8 mouse cellular contexts compared by ENCODE assay signal in the genomic region with DNA sequence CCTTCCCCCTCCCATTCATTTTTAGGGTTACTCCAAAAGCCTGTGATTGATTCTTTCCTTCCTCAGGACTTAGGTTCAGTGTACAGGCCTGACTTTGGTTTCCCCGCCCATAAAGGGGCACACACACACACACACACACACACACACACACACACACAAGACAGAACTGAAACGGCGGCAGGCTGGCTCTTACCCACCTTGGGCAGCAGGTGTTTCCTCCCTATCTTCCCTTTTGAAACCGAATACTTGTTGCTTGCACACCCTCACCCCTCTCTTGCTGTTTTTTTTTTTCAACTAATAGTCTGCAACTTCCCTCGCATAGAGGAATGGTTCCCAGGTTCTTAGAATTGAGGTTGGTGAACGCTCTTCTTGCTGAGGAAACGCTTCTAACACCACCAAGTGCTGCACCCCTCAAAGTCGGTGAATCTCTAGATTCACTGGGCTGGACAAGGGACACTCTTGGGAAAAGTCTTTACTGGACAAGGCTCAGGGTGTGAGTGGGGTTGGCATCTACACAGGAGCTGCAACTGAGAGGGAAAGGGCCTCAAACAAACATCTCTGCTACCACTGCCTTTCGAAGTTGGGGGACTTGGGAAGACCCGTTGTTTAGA. TPM values are rescaled to one million over a fixed set of nuclear protein-coding genes. Genes with fewer than 3 reads are reported as not detected.
A peak's percentile ranks its signal among the peaks of the same experiment; 100 is the strongest.
DNase-seq lines count a peak whose midpoint lies in the region; ATAC-seq lines count a peak whose summit lies in the region.

No protein-coding gene starts in this region.

- peak overlapping the region; percentile 94 for H3K9ac ChIP-seq in embryonic facial prominence, embryonic 13.5 days
- peak overlapping the region; percentile 78 for H3K9ac ChIP-seq in intestine, embryonic 14.5 days (ENCODE audit: low read length)
- peak overlapping the region; percentile 89 for H3K9ac ChIP-seq in lung, embryonic 16.5 days (ENCODE audit: low read length)

- 20% methylated on average over 10 of the region's 10 CpGs for WGBS in embryonic facial prominence, embryonic 13.5 days
- 22% methylated on average over 10 of the region's 10 CpGs for whole genome bisulfite sequencing in intestine, embryonic 14.5 days
- WGBS in lung, embryonic 16.5 days = 13% methylated on average over 10 of the region's 10 CpGs

- peak overlapping the region; percentile 73 for H3K4me3 ChIP-seq in embryonic facial prominence, embryonic 13.5 days
- peak overlapping the region; percentile 65 for H3K4me3 ChIP-seq in intestine, embryonic 14.5 days (ENCODE audit: low read depth, low read length)
- H3K4me3 ChIP-seq in lung, embryonic 16.5 days (ENCODE audit: low read length) = peak overlapping the region; percentile 73

- H3K4me1 ChIP-seq in embryonic facial prominence, embryonic 13.5 days = peaks cover 37% of the 10 kb centered on the region
- H3K4me1 ChIP-seq in intestine, embryonic 14.5 days (replicated peaks; ENCODE audit: control insufficient read depth, insufficient read depth, low read length) = peaks cover 59% of the 10 kb centered on the region
- H3K4me1 ChIP-seq in lung, embryonic 16.5 days (replicated peaks; ENCODE audit: control insufficient read depth, insufficient read depth, low read length) = peaks cover 60% of the 10 kb centered on the region

- ATAC-seq in frontal cortex, adult (ENCODE audit: low TSS enrichment) = peak; percentile 5
- no peak for ATAC-seq in embryonic facial prominence, embryonic 13.5 days (ENCODE audit: insufficient number of reproducible peaks, insufficient read depth, low FRiP score, low TSS enrichment, low read depth)
- no peak for ATAC-seq in intestine, embryonic 14.5 days (replicated peaks; ENCODE audit: low FRiP score, low TSS enrichment, low read depth)
- no peak; the same call in 1 of the 2 replicates for ATAC-seq in lung, embryonic 16.5 days (ENCODE audit: low read depth)

- H3K27me3 ChIP-seq in embryonic facial prominence, embryonic 13.5 days = no peaks in the 10 kb centered on the region
- no peaks in the 10 kb centered on the region for H3K27me3 ChIP-seq in intestine, embryonic 14.5 days (replicated peaks; ENCODE audit: control insufficient read depth, insufficient read depth, low read length)
- H3K27me3 ChIP-seq in lung, embryonic 16.5 days (ENCODE audit: control insufficient read depth, insufficient read depth, low read depth, low read length) = no peaks in the 10 kb centered on the region

- peak overlapping the region; percentile 94 for H3K27ac ChIP-seq in embryonic facial prominence, embryonic 13.5 days
- H3K27ac ChIP-seq in intestine, embryonic 14.5 days (ENCODE audit: low read depth) = peak overlapping the region; percentile 88
- H3K27ac ChIP-seq in lung, embryonic 16.5 days (ENCODE audit: low read length) = peak overlapping the region; percentile 93

- H3K9me3 ChIP-seq in embryonic facial prominence, embryonic 13.5 days = no peaks in the 10 kb centered on the region
- no peaks in the 10 kb centered on the region for H3K9me3 ChIP-seq in intestine, embryonic 14.5 days (ENCODE audit: control insufficient read depth, low read length)
- H3K9me3 ChIP-seq in lung, embryonic 16.5 days (ENCODE audit: control insufficient read depth, low read length) = no peaks in the 10 kb centered on the region

- H3K4me2 ChIP-seq in embryonic facial prominence, embryonic 13.5 days = peak overlapping the region; percentile 70
- H3K4me2 ChIP-seq in intestine, embryonic 14.5 days (ENCODE audit: low read length) = peak overlapping the region; percentile 87
- H3K4me2 ChIP-seq in lung, embryonic 16.5 days (ENCODE audit: low read depth, low read length) = peak overlapping the region; percentile 71

- peaks cover 30% of the 10 kb centered on the region for H3K36me3 ChIP-seq in embryonic facial prominence, embryonic 13.5 days
- H3K36me3 ChIP-seq in intestine, embryonic 14.5 days (ENCODE audit: control insufficient read depth, insufficient read depth, low read length) = peaks cover 24% of the 10 kb centered on the region
- peaks cover 11% of the 10 kb centered on the region for H3K36me3 ChIP-seq in lung, embryonic 16.5 days (ENCODE audit: control insufficient read depth, insufficient read depth, low read length)

- DNase-seq in frontal cortex, postnatal 25 days (ENCODE audit: low spot score in 2 of 2) = no peak
- no peak for DNase-seq in intestine, embryonic 14.5 days (ENCODE audit: low spot score)
- peak; percentile 68 to 73 for DNase-seq in spleen, adult 18-20 months
- no peak for DNase-seq in left cerebral cortex, adult 11 months (ENCODE audit: low spot score)
- no peak for DNase-seq in left cerebral cortex, adult 8-10 months (ENCODE audit: low spot score in 2 of 2)

RNA-seq across cellular contexts. Expression of gene Mgat1, which starts 5.9 kb away (rescaled TPM):
- 53.5 and 56.7 TPM in 2 replicates for polyA plus RNA-seq in embryonic facial prominence, embryonic 13.5 days (2015; fragmentation: Nextera tagmentation; extraction: Ambion mirVana)
- 52.9 and 55.4 TPM in 2 replicates for polyA plus RNA-seq in intestine, embryonic 14.5 days (2014; fragmentation: Nextera tagmentation; extraction: Ambion mirVana)
- polyA plus RNA-seq in lung, embryonic 16.5 days (2015; fragmentation: Nextera tagmentation; extraction: Ambion mirVana) = 73.0 and 78.9 TPM in 2 replicates
- total RNA-seq in left cerebral cortex, adult 8-10 months (2022) = 10 to 100 TPM; 65.9 to 72.3 (median 69.2) TPM

RNA-seq across cellular contexts. Expression of gene Olfr1393, which starts 28.2 kb away (rescaled TPM):
- not detected in 2 replicates for polyA plus RNA-seq in embryonic facial prominence, embryonic 13.5 days (2015; fragmentation: Nextera tagmentation; extraction: Ambion mirVana)
- polyA plus RNA-seq in intestine, embryonic 14.5 days (2014; fragmentation: Nextera tagmentation; extraction: Ambion mirVana) = 0.12 TPM in 1 of 2 replicates, not detected in the other
- polyA plus RNA-seq in lung, embryonic 16.5 days (2015; fragmentation: Nextera tagmentation; extraction: Ambion mirVana) = 0.05 TPM in 1 of 2 replicates, not detected in the other
- 1 to 10 TPM in 2 of 4 experiments, under 1 TPM in 2; 0.65 to 1.1 (median 0.84) TPM for total RNA-seq in left cerebral cortex, adult 8-10 months (2022)

RNA-seq across cellular contexts. Expression of gene Olfr1392, which starts 35.2 kb away (rescaled TPM):
- polyA plus RNA-seq in embryonic facial prominence, embryonic 13.5 days (2015; fragmentation: Nextera tagmentation; extraction: Ambion mirVana) = not detected in 2 replicates
- polyA plus RNA-seq in intestine, embryonic 14.5 days (2014; fragmentation: Nextera tagmentation; extraction: Ambion mirVana) = not detected in 2 replicates
- polyA plus RNA-seq in lung, embryonic 16.5 days (2015; fragmentation: Nextera tagmentation; extraction: Ambion mirVana) = 0.14 TPM in 1 of 2 replicates, not detected in the other
- under 1 TPM in 3 of 4 experiments, not detected in 1; 0.18 to 0.28 (median 0.23) TPM for total RNA-seq in left cerebral cortex, adult 8-10 months (2022)

RNA-seq across cellular contexts. Expression of gene Zfp62, which starts 46.8 kb away (rescaled TPM):
- 41.7 and 46.5 TPM in 2 replicates for polyA plus RNA-seq in embryonic facial prominence, embryonic 13.5 days (2015; fragmentation: Nextera tagmentation; extraction: Ambion mirVana)
- 34.5 and 39.6 TPM in 2 replicates for polyA plus RNA-seq in intestine, embryonic 14.5 days (2014; fragmentation: Nextera tagmentation; extraction: Ambion mirVana)
- 35.8 and 38.2 TPM in 2 replicates for polyA plus RNA-seq in lung, embryonic 16.5 days (2015; fragmentation: Nextera tagmentation; extraction: Ambion mirVana)
- 10 to 100 TPM; 64.1 to 83.4 (median 73.4) TPM for total RNA-seq in left cerebral cortex, adult 8-10 months (2022)

RNA-seq across cellular contexts. Expression of gene Olfr10, which starts 54.6 kb away (rescaled TPM):
- polyA plus RNA-seq in embryonic facial prominence, embryonic 13.5 days (2015; fragmentation: Nextera tagmentation; extraction: Ambion mirVana) = not detected in 2 replicates
- polyA plus RNA-seq in intestine, embryonic 14.5 days (2014; fragmentation: Nextera tagmentation; extraction: Ambion mirVana) = not detected in 2 replicates
- polyA plus RNA-seq in lung, embryonic 16.5 days (2015; fragmentation: Nextera tagmentation; extraction: Ambion mirVana) = not detected in 2 replicates
- total RNA-seq in left cerebral cortex, adult 8-10 months (2022) = not detected

Comparison
In these comparisons a context has a peak if more than half of its experiments do, and no peak if none do; other contexts are left out.
1. DNase-seq: peak in spleen, adult 18-20 months (2 of 2); none in frontal cortex, postnatal 25 days (0 of 2), intestine, embryonic 14.5 days (single experiment), left cerebral cortex, adult 11 months (single experiment) and left cerebral cortex, adult 8-10 months (0 of 2).
2. Peak in every context shown above with its lines, with median percentiles within 50 percentile points of each other: H3K27ac ChIP-seq, H3K4me2 ChIP-seq, H3K4me3 ChIP-seq and H3K9ac ChIP-seq.